Mouse (Mus musculus) embryonic facial prominence, embryonic 11.5 days (tissue): ENCODE results near the gene Ubc. TPM values are rescaled to one million over a fixed set of nuclear protein-coding genes. Genes with fewer than 3 reads are reported as not detected.

ENCODE experiments used
- ATAC-seq: fragments of 200-750 bp; cut with Nextera tagmentation; replicated peaks from 2 replicates; pipeline ENCODE4 v1.8.0; 2017; ENCODE audit warnings: low read depth; ENCODE audit not compliant: insufficient number of reproducible peaks, low FRiP score, low TSS enrichment
- DNase-seq: peaks from one replicate; pipeline ENCODE4 v3.0.0-alpha.2; 2015; ENCODE audit warnings: low spot score
- H3K27ac ChIP-seq: fragments of 300-500 bp; sonication (generic); replicated peaks from 2 replicates; pipeline ENCODE4 v1.5.1; 2014; ENCODE audit warnings: mild to moderate bottlenecking, low read depth, low read length, control low read depth
- H3K27me3 ChIP-seq: fragments of 300-500 bp; sonication (generic); 2 replicates; pipeline ENCODE4 v1.6.1; 2014; ENCODE audit warnings: mild to moderate bottlenecking, low read length, moderate library complexity, mixed read lengths; ENCODE audit not compliant: control insufficient read depth, insufficient read depth
- H3K36me3 ChIP-seq: fragments of 300-500 bp; sonication (generic); replicated peaks from 2 replicates; pipeline ENCODE4 v1.6.1; 2014; ENCODE audit warnings: low read depth, mild to moderate bottlenecking, low read length, moderate library complexity, mixed read lengths; ENCODE audit not compliant: control insufficient read depth, insufficient read depth
- H3K4me1 ChIP-seq: fragments of 300-500 bp; sonication (generic); 2 replicates; pipeline ENCODE4 v1.6.1; 2014; ENCODE audit warnings: low read length, mixed read lengths; ENCODE audit not compliant: control insufficient read depth, insufficient read depth
- H3K4me2 ChIP-seq: fragments of 300-500 bp; sonication (generic); 2 replicates; pipeline ENCODE4 v1.6.1; 2014; ENCODE audit warnings: low read depth, mild to moderate bottlenecking, control low read depth, low read length, moderate library complexity
- H3K4me3 ChIP-seq: fragments of 300-500 bp; sonication (generic); 2 replicates; pipeline ENCODE4 v1.5.1; 2014; ENCODE audit warnings: low read depth, low read length, control low read depth
- H3K9ac ChIP-seq: fragments of 300-500 bp; sonication (generic); replicated peaks from 2 replicates; pipeline ENCODE4 v1.6.1; 2014; ENCODE audit warnings: mild to moderate bottlenecking, control low read depth, low read length
- H3K9me3 ChIP-seq: fragments of 300-500 bp; sonication (generic); replicated peaks from 2 replicates; pipeline ENCODE4 v1.6.1; 2016; ENCODE audit warnings: mild to moderate bottlenecking, low read length, inconsistent platforms, mixed read lengths; ENCODE audit not compliant: control insufficient read depth
- WGBS: fragments of 180-500 bp; shearing (Covaris S2); extraction: QIAGEN DNeasy Blood & Tissue Kit; methylation state at CpG from one replicate; pipeline ENCODE4 v1.1.7; 2014; 5-methylcytosine and 5-hydroxymethylcytosine counted together
- polyA plus RNA-seq: library from polyadenylated mRNA; unstranded; fragments of >200 nt; fragmentation: Nextera tagmentation; extraction: Ambion mirVana; gene quantifications from 2 replicates; pipeline ENCODE4 v1.2.1, GENCODE M21; 2014

Ubc gene
- polyA plus RNA-seq, 1 experiment from 2014 or later, result 1,016 TPM

GRCm38 (mm10) chr5:125407020-125407830 lies 17.2 kb upstream of the Ubc start:
- H3K27ac ChIP-seq, result no peak overlapping the region
- no peaks in the 10 kb centered on the region for H3K9me3 ChIP-seq
- DNase-seq (no peak), ATAC-seq (no peak)
- peak overlapping the region; percentile 77 for H3K4me2 ChIP-seq
- 58% methylated on average over 13 of the region's 13 CpGs for WGBS
- peak overlapping the region; percentile 57 for H3K9ac ChIP-seq
- H3K4me3 ChIP-seq, result peak overlapping the region; percentile 59
- H3K27me3 ChIP-seq, result no peaks in the 10 kb centered on the region
- H3K4me1 ChIP-seq, result no peaks in the 10 kb centered on the region
- no peaks in the 10 kb centered on the region for H3K36me3 ChIP-seq

- Histone ChIP-seq H3K4me1 (no peaks in the 10 kb centered on the region), H3K4me2 (peak overlapping the region; percentile 77), H3K36me3 (no peaks in the 10 kb centered on the region), H3K27me3 (no peaks in the 10 kb centered on the region), H3K9me3 (no peaks in the 10 kb centered on the region), H3K4me3 (peak overlapping the region; percentile 59), H3K27ac (0 out of 2 replicates have a peak overlapping the region, but pooled peaks have one; percentile 2), H3K9ac (peak overlapping the region; percentile 57)
- ATAC-seq, result no peak; the same call in 1 of the 2 replicates
- 1% methylated on average over 20 of the region's 20 CpGs for WGBS
- DNase-seq, result peak; percentile 57
Measured at GRCm38 (mm10) chr5:125406322-125407016, 16.5 kb upstream of the Ubc start.

- peak; percentile 34; the same call in 1 of the 2 replicates for ATAC-seq
- H3K4me1 ChIP-seq, result no peaks in the 10 kb centered on the region
Measured at GRCm38 (mm10) chr5:125405546-125406248, 15.7 kb upstream of the Ubc start.

GRCm38 (mm10) chr5:125404903-125405545 lies 15.0 kb upstream of the Ubc start:
- Histone ChIP-seq H3K9me3 (no peaks in the 10 kb centered on the region), H3K27me3 (no peaks in the 10 kb centered on the region), H3K4me1 (no peaks in the 10 kb centered on the region), H3K27ac (peak overlapping the region; percentile 42; the same call in 1 of the 2 replicates), H3K4me2 (peak overlapping the region; percentile 62), H3K9ac (peak overlapping the region; percentile 30), H3K4me3 (peak overlapping the region; percentile 59), H3K36me3 (no peaks in the 10 kb centered on the region)
- DNase-seq (peak; percentile 83), ATAC-seq (no peak)
- WGBS, result under 1% methylated on average over 28 of the region's 28 CpGs

More at GRCm38 (mm10) chr5:125405546-125406248, 15.7 kb upstream of the Ubc start:
- H3K4me2 ChIP-seq, result peak overlapping the region; percentile 77
- H3K27ac ChIP-seq, result no peak overlapping the region
- H3K9ac ChIP-seq, result peak overlapping the region; percentile 57
- no peaks in the 10 kb centered on the region for H3K9me3 ChIP-seq
- 1% methylated on average over 31 of the region's 31 CpGs for WGBS
- no peaks in the 10 kb centered on the region for H3K36me3 ChIP-seq
- H3K27me3 ChIP-seq, result no peaks in the 10 kb centered on the region
- peak; percentile 95 for DNase-seq
- H3K4me3 ChIP-seq, result peak overlapping the region; percentile 59

- no peaks in the 10 kb centered on the region for H3K27me3 ChIP-seq
- peak overlapping the region; percentile 59 for H3K4me3 ChIP-seq
- peak overlapping the region; percentile 30 for H3K9ac ChIP-seq
- no peaks in the 10 kb centered on the region for H3K9me3 ChIP-seq
- H3K27ac ChIP-seq, result peak overlapping the region; percentile 42; the same call in 1 of the 2 replicates
- ATAC-seq (no peak), DNase-seq (peak; percentile 52)
- H3K36me3 ChIP-seq, result no peaks in the 10 kb centered on the region
- H3K4me1 ChIP-seq, result no peaks in the 10 kb centered on the region
- WGBS, result 3% methylated on average over 7 of the region's 7 CpGs
- H3K4me2 ChIP-seq, result peak overlapping the region; percentile 62
Measured at GRCm38 (mm10) chr5:125404536-125404902, 14.5 kb upstream of the Ubc start.

- H3K9me3 ChIP-seq, result no peaks in the 10 kb centered on the region
- H3K4me2 ChIP-seq, result peak overlapping the region; percentile 36
- no peaks in the 10 kb centered on the region for H3K4me1 ChIP-seq
- 12% methylated on average over 31 of the region's 31 CpGs for WGBS
- H3K4me3 ChIP-seq, result peak overlapping the region; percentile 32
- H3K27ac ChIP-seq, result no peak overlapping the region
- no peaks in the 10 kb centered on the region for H3K27me3 ChIP-seq
- no peak overlapping the region for H3K9ac ChIP-seq
- DNase-seq (peak; percentile 89), ATAC-seq (no peak)
- no peaks in the 10 kb centered on the region for H3K36me3 ChIP-seq
Measured at GRCm38 (mm10) chr5:125403481-125404465, 13.8 kb upstream of the Ubc start.

GRCm38 (mm10) chr5:125402991-125403390 lies 13.0 kb upstream of the Ubc start:
- H3K4me2 ChIP-seq, result no peak overlapping the region
- no peak overlapping the region for H3K9ac ChIP-seq
- no peaks in the 10 kb centered on the region for H3K9me3 ChIP-seq
- ATAC-seq (no peak), DNase-seq (no peak)
- H3K27me3 ChIP-seq, result no peaks in the 10 kb centered on the region
- no peak overlapping the region for H3K4me3 ChIP-seq
- H3K36me3 ChIP-seq, result no peaks in the 10 kb centered on the region
- H3K4me1 ChIP-seq, result no peaks in the 10 kb centered on the region
- 52% methylated on average over 6 of the region's 6 CpGs for WGBS
- no peak overlapping the region for H3K27ac ChIP-seq
